Mouse (Mus musculus) forebrain, embryonic 12.5 days (tissue): ENCODE data around the gene Igbp1. TPM values are rescaled to one million over a fixed set of nuclear protein-coding genes. Genes with fewer than 3 reads are reported as not detected.

Source experiments
- ATAC-seq: fragments of 200-750 bp; cut with Nextera tagmentation; 2 replicates; pipeline ENCODE4 v1.8.0; 2017; ENCODE audit warnings: moderate TSS enrichment; ENCODE audit not compliant: low FRiP score
- H3K27ac ChIP-seq: fragments of 300-500 bp; sonication (generic); 2 replicates; pipeline ENCODE4 v1.5.1; 2016; ENCODE audit warnings: mild to moderate bottlenecking
- H3K27me3 ChIP-seq: fragments of 300-500 bp; sonication (generic); 2 replicates; pipeline ENCODE4 v1.6.1; 2016; ENCODE audit warnings: mild to moderate bottlenecking
- H3K36me3 ChIP-seq: fragments of 300-500 bp; sonication (generic); replicated peaks from 2 replicates; pipeline ENCODE4 v1.6.1; 2016; ENCODE audit warnings: mild to moderate bottlenecking
- H3K4me1 ChIP-seq: fragments of 300-500 bp; sonication (generic); 2 replicates; pipeline ENCODE4 v1.6.1; 2016
- H3K4me2 ChIP-seq: fragments of 300-500 bp; sonication (generic); 2 replicates; pipeline ENCODE4 v1.6.1; 2016; ENCODE audit warnings: mild to moderate bottlenecking, moderate library complexity
- H3K4me3 ChIP-seq: fragments of 300-500 bp; sonication (generic); replicated peaks from 2 replicates; pipeline ENCODE4 v1.5.1; 2016; ENCODE audit warnings: mild to moderate bottlenecking
- H3K9ac ChIP-seq: fragments of 300-500 bp; sonication (generic); 2 replicates; pipeline ENCODE4 v1.6.1; 2016; ENCODE audit warnings: mild to moderate bottlenecking
- H3K9me3 ChIP-seq: fragments of 300-500 bp; sonication (generic); 2 replicates; pipeline ENCODE4 v1.6.1; 2016
- WGBS: fragments of 180-500 bp; shearing (Covaris S2); methylation state at CpG from one replicate; pipeline ENCODE4 v1.1.7; 2016; 5-methylcytosine and 5-hydroxymethylcytosine counted together
- polyA plus RNA-seq: library from polyadenylated mRNA; unstranded; fragments of >200 nt; fragmentation: Nextera tagmentation; extraction: Ambion mirVana; gene quantifications from 2 replicates; pipeline ENCODE4 v1.2.1, GENCODE M21; 2016

Igbp1 gene
- polyA plus RNA-seq, 1 experiment from 2014 or later = 28.6 TPM

DNA sequence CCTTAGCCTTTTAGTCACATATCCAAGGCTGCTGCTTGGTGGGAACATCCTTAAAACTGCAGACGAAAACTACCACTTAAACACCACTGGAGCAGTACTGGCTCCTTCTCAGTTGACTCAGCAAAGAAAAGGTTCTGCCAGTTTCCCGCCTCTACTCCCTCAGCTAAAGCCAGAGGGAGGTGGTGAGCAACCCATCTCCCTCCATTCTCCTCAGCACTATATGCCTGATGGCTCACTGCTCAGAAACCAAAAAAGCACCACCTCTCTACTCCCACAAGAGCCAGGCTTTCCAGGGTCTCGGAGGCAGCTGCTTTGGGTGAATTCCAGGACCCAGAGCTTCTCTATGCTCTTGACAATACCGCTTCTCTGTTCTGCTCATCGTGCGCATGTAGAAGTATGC is 23.5 kb downstream of the Igbp1 start:
- no peak for ATAC-seq

GRCm38 (mm10) chrX:100518532-100518931 is 24.4 kb downstream of the Igbp1 start:
- Histone ChIP-seq H3K27me3 (peaks cover 14% of the 10 kb centered on the region; the same call in 1 of the 2 replicates), H3K4me2 (no peak overlapping the region), H3K9ac (no peak overlapping the region), H3K4me3 (no peak overlapping the region), H3K36me3 (peaks cover 5% of the 10 kb centered on the region), H3K4me1 (no peaks in the 10 kb centered on the region), H3K9me3 (no peaks in the 10 kb centered on the region), H3K27ac (no peak overlapping the region)
- no peak for ATAC-seq
- WGBS = 96% methylated on average over 2 of the region's 2 CpGs

More for the DNA sequence above, 23.5 kb downstream of the Igbp1 start:
- WGBS = 94% methylated on average over 6 of the region's 6 CpGs
- Histone ChIP-seq H3K4me3 (no peak overlapping the region), H3K27me3 (peaks cover 14% of the 10 kb centered on the region; the same call in 1 of the 2 replicates), H3K36me3 (peaks cover 5% of the 10 kb centered on the region), H3K9me3 (no peaks in the 10 kb centered on the region), H3K27ac (no peak overlapping the region), H3K4me2 (no peak overlapping the region), H3K4me1 (no peaks in the 10 kb centered on the region), H3K9ac (no peak overlapping the region)

DNA sequence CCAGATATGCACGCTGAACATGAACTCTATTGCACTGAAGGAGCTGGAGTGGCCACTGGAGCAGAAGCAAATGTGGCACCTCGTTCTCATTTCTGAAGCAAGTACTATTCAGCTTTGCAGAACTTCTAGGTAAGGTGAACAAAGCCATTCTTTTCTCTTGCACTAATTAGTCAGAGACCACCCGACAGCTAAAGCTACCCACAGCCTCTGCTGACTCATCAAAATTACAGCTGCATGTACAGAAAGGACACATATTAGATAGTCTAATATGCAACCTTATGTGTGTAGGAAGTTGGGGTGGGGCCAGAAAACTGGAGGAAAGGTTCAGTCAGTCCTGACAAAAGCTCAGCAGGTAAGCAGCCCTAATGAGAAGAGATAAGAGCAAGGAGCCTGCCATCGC is 30.4 kb downstream of the Igbp1 start, which contains the start of gene Dgat2l6:
Gene Dgat2l6 (plus strand): TSS at position 368 of the 400 bp plus-strand sequence.
- WGBS = 64% methylated on average over 4 of the region's 4 CpGs

DNA sequence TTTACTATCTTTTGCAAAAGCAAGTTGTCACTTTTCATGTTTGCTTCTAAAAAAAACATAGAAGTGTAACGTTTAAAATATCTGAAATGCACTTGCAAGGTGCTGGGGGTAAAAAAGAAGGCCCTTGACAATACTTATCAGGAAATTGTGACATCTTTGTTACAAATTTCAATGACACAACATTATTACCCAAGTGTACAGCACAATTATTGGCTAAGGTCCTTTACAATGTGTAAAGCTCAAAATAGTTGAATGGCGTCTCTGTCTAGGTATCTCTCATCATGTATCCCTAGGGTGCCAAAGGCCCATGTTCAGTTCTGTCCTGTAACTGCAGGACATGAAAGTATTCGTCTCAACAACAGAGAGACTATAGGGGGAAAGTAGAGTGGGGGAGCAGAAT is 61.9 kb downstream of the Igbp1 start:
- Histone ChIP-seq H3K27ac (no peak overlapping the region), H3K4me3 (no peak overlapping the region), H3K4me1 (no peaks in the 10 kb centered on the region), H3K4me2 (no peak overlapping the region), H3K9me3 (no peaks in the 10 kb centered on the region), H3K36me3 (no peaks in the 10 kb centered on the region), H3K27me3 (peaks cover 9% of the 10 kb centered on the region; the same call in 1 of the 2 replicates), H3K9ac (no peak overlapping the region)
- WGBS = 82% methylated on average over 3 of the region's 3 CpGs
- ATAC-seq = no peak

More for the DNA sequence above, 30.4 kb downstream of the Igbp1 start, which contains the start of gene Dgat2l6:
- no peaks in the 10 kb centered on the region; the same call in 1 of the 2 replicates for H3K27me3 ChIP-seq
- H3K36me3 ChIP-seq = no peaks in the 10 kb centered on the region
- H3K4me2 ChIP-seq = no peak within 1 kb of the TSS
- H3K4me3 ChIP-seq = no peak within 1 kb of the TSS
- no peak within 1 kb of the TSS for H3K27ac ChIP-seq
- no peak for ATAC-seq
- H3K4me1 ChIP-seq = no peaks in the 10 kb centered on the region
- no peaks in the 10 kb centered on the region for H3K9me3 ChIP-seq
- H3K9ac ChIP-seq = no peak within 1 kb of the TSS

DNA sequence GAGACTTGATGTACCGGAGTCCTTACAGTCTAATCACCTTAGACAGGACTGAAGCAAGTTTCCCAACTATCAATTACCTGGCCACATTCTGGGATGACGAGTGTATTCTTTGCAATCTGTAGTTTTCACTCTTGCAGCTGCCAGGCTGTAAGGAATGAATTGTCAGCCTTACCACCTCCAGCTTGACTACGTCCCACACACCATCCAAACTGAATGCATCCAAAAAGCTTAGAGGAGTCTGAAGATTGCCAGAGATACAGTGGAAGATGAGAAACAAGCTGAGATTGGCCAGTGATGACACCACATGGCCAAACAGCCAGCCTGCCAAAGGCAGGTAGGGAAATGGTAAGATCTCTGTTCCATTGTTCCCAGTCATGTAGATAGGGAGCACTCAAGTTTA is 71.6 kb downstream of the Igbp1 start:
- H3K4me3 ChIP-seq = no peak overlapping the region
- H3K9me3 ChIP-seq = no peaks in the 10 kb centered on the region
- H3K4me1 ChIP-seq = no peaks in the 10 kb centered on the region
- no peaks in the 10 kb centered on the region for H3K36me3 ChIP-seq
- no peak overlapping the region for H3K9ac ChIP-seq
- H3K4me2 ChIP-seq = no peak overlapping the region
- H3K27ac ChIP-seq = no peak overlapping the region
- WGBS = 86% methylated on average over 3 of the region's 3 CpGs
- H3K27me3 ChIP-seq = peaks cover 7% of the 10 kb centered on the region
- no peak for ATAC-seq

Other genes with a start within 250 kb of the Igbp1 start
- gene Otud6a, start 65.3 kb upstream of the Igbp1 start, polyA plus RNA-seq = not detected in 2 replicates
- gene Awat2, start 51.6 kb upstream of the Igbp1 start, polyA plus RNA-seq = 0.40 and 0.46 TPM in 2 replicates
- not detected in 2 replicates for gene Dgat2l6, start 30.5 kb downstream of the Igbp1 start, polyA plus RNA-seq
- not detected in 2 replicates for gene Awat1, start 78.0 kb downstream of the Igbp1 start, polyA plus RNA-seq
- not detected in 2 replicates for gene P2ry4, start 100.6 kb downstream of the Igbp1 start, polyA plus RNA-seq
- gene Arr3, start 111.2 kb downstream of the Igbp1 start, polyA plus RNA-seq = 0.23 TPM in 1 of 2 replicates, not detected in the other
- 45.4 and 53.2 TPM in 2 replicates for gene Kif4, start 131.4 kb downstream of the Igbp1 start, polyA plus RNA-seq
- 130 and 137 TPM in 2 replicates for gene Pdzd11, start 132.3 kb downstream of the Igbp1 start, polyA plus RNA-seq
- gene Gdpd2, start 235.6 kb downstream of the Igbp1 start, polyA plus RNA-seq = 8.8 and 9.5 TPM in 2 replicates